Mouse (Mus musculus): ENCODE results near the gene Gm28171.
"Not testable (repeated sequence)": the region's sequence is repeated elsewhere in the genome, so short reads cannot be mapped to it uniquely, and the experiment has no call there.

Gene Gm28171

GRCm38 (mm10) chrY:5793095-5793494, at the start of gene Gm28171:
TSS of gene Gm28171 (plus strand) at chrY:5793395.
- CTCF ChIA-PET, POLR2A ChIA-PET: not testable (repeated sequence)
